Mouse (Mus musculus): ENCODE measurements around the gene Coq8a.

Gene Coq8a

GRCm38 (mm10) chr1:180199715-180200050, 281 bp upstream of the Coq8a start:
- no peak for DNase-seq (ENCODE audit: low read depth, low spot score)

- no peak for DNase-seq (ENCODE audit: low read depth, low spot score)
Measured at GRCm38 (mm10) chr1:180197956-180198355, 1.4 kb downstream of the Coq8a start.

DNA sequence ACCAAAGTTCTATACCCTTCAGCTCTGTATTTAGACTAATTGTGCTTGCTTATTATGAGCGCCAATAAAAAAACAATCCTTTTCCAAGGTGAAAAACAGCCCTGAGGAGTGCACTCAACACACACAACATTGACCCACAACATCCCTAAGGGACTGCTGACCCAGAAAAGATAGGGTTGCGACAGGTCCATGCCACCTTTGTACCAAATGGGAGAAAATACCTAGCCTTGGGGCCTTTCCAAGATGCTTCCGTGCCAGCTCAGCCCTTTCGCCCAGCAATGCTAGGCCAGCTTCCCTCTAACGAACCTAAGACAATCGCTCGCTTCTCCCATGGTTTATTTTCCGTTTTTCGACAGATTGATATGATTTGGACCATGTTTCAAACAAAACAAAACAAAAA, 2.9 kb downstream of the Coq8a start:
- no peak for DNase-seq (ENCODE audit: low read depth, low spot score)

DNA sequence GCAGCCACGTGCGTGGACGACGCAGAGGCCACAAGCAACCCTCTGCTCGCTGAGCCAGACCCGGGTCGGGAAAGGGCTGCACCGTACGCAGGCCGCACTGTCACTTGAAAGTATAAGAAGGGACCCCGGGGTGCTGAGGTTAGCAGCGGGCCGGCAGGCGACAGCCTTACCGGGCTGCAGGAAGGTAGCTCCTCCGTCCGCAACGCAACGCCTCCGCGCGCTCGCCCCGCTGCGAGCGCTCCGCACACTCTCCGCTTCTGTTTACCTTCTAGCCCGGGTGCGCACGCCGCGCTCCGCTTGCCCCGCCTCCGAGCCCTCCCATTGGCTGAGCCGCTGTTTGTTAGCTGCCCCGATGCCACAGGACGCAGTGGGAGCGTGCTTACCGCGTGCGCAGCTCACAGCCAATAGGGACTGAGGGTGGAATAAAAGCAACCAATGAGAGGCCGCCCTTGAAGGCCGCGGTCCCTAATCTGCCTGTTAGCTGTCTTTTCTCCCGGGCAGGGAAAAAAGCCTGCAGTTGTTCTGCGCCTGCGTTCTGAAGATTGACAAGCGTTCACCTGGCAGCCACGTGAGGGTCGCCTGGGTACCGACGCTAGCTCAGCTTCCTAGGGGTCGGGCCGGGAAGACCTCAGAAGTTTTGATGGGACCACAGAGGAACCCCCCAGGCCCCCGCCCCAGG, 3.6 kb downstream of the Coq8a start:
- DNase-seq (ENCODE audit: low read depth, low spot score), result peak; percentile 98

- DNase-seq (ENCODE audit: low read depth, low spot score), result peak; percentile 76
Measured at GRCm38 (mm10) chr1:180194781-180195471, 4.5 kb downstream of the Coq8a start.

- DNase-seq (ENCODE audit: low read depth, low spot score), result no peak
Measured at GRCm38 (mm10) chr1:180194048-180194447, 5.4 kb downstream of the Coq8a start.

GRCm38 (mm10) chr1:180193391-180193935, 5.9 kb downstream of the Coq8a start:
- DNase-seq (ENCODE audit: low read depth, low spot score), result no peak

GRCm38 (mm10) chr1:180192866-180193265, 6.5 kb downstream of the Coq8a start:
- DNase-seq (ENCODE audit: low read depth, low spot score), result no peak

GRCm38 (mm10) chr1:180191651-180192220, 7.7 kb downstream of the Coq8a start:
- DNase-seq (ENCODE audit: low read depth, low spot score), result peak; percentile 45

- DNase-seq (ENCODE audit: low read depth, low spot score), result no peak
Measured at GRCm38 (mm10) chr1:180191112-180191511, 8.3 kb downstream of the Coq8a start.

- no peak for DNase-seq (ENCODE audit: low read depth, low spot score)
Measured at GRCm38 (mm10) chr1:180188951-180189350, 10.5 kb downstream of the Coq8a start.

- DNase-seq (ENCODE audit: low read depth, low spot score), result no peak
Measured at GRCm38 (mm10) chr1:180186371-180186770, 13.0 kb downstream of the Coq8a start.

GRCm38 (mm10) chr1:180185877-180186276, 13.5 kb downstream of the Coq8a start:
- no peak for DNase-seq (ENCODE audit: low read depth, low spot score)

GRCm38 (mm10) chr1:180184768-180185167, 14.6 kb downstream of the Coq8a start:
- no peak for DNase-seq (ENCODE audit: low read depth, low spot score)

- no peak for DNase-seq (ENCODE audit: low read depth, low spot score)
Measured at GRCm38 (mm10) chr1:180183525-180184159, 15.8 kb downstream of the Coq8a start.

DNA sequence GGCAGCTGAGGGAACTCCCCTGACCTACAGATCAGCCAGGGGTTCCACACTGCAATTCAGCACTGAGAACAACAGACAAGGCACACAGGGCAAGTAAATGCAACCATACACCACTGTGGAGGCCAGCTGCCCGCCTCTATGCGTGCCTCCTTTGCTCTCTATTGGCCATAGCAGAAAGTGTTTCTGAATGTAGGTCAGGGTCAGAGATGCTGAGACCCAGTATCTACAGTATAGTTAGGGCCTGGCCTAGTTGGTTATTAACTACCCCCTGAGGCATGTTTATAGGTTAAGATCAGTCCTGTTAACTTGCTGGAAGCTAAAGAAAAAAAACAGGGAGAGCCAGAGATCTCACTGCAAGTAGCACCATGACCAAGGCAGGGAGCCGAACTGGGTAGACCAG, 16.7 kb downstream of the Coq8a start:
- DNase-seq (ENCODE audit: low read depth, low spot score), result no peak

- no peak for DNase-seq (ENCODE audit: low read depth, low spot score)
Measured at GRCm38 (mm10) chr1:180181966-180182319, 17.5 kb downstream of the Coq8a start.

GRCm38 (mm10) chr1:180181304-180181965, 18.0 kb downstream of the Coq8a start:
- no peak for DNase-seq (ENCODE audit: low read depth, low spot score)

- DNase-seq (ENCODE audit: low read depth, low spot score), result no peak
Measured at GRCm38 (mm10) chr1:180179840-180180239, 19.6 kb downstream of the Coq8a start.

- DNase-seq (ENCODE audit: low read depth, low spot score), result no peak
Measured at GRCm38 (mm10) chr1:180179100-180179499, 20.3 kb downstream of the Coq8a start.

DNA sequence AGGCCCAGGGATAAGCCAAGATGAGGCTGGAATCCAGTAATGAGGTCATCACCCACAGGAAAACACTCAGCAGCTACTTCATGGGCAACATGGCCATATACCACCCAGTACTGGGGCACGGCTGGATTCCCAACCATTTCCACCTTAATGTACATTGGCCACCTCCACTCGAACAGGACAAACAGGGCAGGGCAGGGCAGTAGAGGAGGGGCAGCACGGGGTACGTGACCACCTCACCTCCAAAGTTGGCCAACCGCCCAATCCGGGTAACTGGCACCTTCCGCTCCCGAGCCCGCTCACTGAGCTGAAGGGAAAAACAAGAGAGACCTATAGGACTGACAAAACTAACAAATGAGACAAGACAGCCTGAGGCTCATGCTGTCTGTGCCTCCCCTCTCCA, 21.1 kb downstream of the Coq8a start:
- DNase-seq (ENCODE audit: low read depth, low spot score), result no peak

GRCm38 (mm10) chr1:180176784-180177183, 22.6 kb downstream of the Coq8a start:
- DNase-seq (ENCODE audit: low read depth, low spot score), result no peak
